Mouse (Mus musculus) midbrain, embryonic 14.5 days (tissue): ENCODE data around the gene Iqcb1. TPM values are rescaled to one million over a fixed set of nuclear protein-coding genes. Genes with fewer than 3 reads are reported as not detected.
A peak's percentile ranks its signal among the peaks of the same experiment; 100 is the strongest.

Experiments used
- ATAC-seq: fragments of 200-750 bp; cut with Nextera tagmentation; 2 replicates; pipeline ENCODE4 v1.8.0; 2017; ENCODE audit warnings: moderate number of reproducible peaks, moderate library complexity; ENCODE audit not compliant: low FRiP score, low TSS enrichment
- DNase-seq: peaks from one replicate; pipeline ENCODE4 v3.0.0-alpha.2; 2015
- H3K27ac ChIP-seq: fragments of 300-500 bp; sonication (generic); replicated peaks from 2 replicates; pipeline ENCODE4 v1.5.1; 2014; ENCODE audit warnings: mild to moderate bottlenecking, low read depth, low read length, moderate library complexity
- H3K27me3 ChIP-seq: fragments of 300-500 bp; sonication (generic); 2 replicates; pipeline ENCODE4 v1.6.1; 2014; ENCODE audit warnings: low read length, control low read depth, mixed read lengths; ENCODE audit not compliant: control insufficient read depth, insufficient read depth
- H3K36me3 ChIP-seq: fragments of 300-500 bp; sonication (generic); 2 replicates; pipeline ENCODE4 v1.6.1; 2014; ENCODE audit warnings: low read length, control low read depth; ENCODE audit not compliant: control insufficient read depth, insufficient read depth
- H3K4me1 ChIP-seq: fragments of 300-500 bp; sonication (generic); 2 replicates; pipeline ENCODE4 v1.6.1; 2014; ENCODE audit warnings: mild to moderate bottlenecking, antibody characterized with exemption, low read length, control low read depth; ENCODE audit not compliant: control insufficient read depth, insufficient read depth
- H3K4me2 ChIP-seq: fragments of 300-500 bp; sonication (generic); 2 replicates; pipeline ENCODE4 v1.6.1; 2014; ENCODE audit warnings: mild to moderate bottlenecking, low read length, moderate library complexity
- H3K4me3 ChIP-seq: fragments of 300-500 bp; sonication (generic); replicated peaks from 2 replicates; pipeline ENCODE4 v1.5.1; 2014; ENCODE audit warnings: low read depth, low read length
- H3K9ac ChIP-seq: fragments of 300-500 bp; sonication (generic); replicated peaks from 2 replicates; pipeline ENCODE4 v1.6.1; 2014; ENCODE audit warnings: mild to moderate bottlenecking, low read length, moderate library complexity
- H3K9me3 ChIP-seq: fragments of 300-500 bp; sonication (generic); 2 replicates; pipeline ENCODE4 v1.6.1; 2016; ENCODE audit warnings: low read length, control low read depth, mixed read lengths; ENCODE audit not compliant: control insufficient read depth
- WGBS: fragments of 180-500 bp; shearing (Covaris S2); extraction: QIAGEN DNeasy Blood & Tissue Kit; methylation state at CpG from one replicate; pipeline ENCODE4 v1.1.7; 2014; 5-methylcytosine and 5-hydroxymethylcytosine counted together
- polyA plus RNA-seq: library from polyadenylated mRNA; unstranded; fragments of >200 nt; fragmentation: Nextera tagmentation; extraction: Ambion mirVana; gene quantifications from 2 replicates; pipeline ENCODE4 v1.2.1, GENCODE M21; 2014

Gene Iqcb1
- polyA plus RNA-seq, 1 experiment from 2014 or later, result 65.5 TPM

DNA sequence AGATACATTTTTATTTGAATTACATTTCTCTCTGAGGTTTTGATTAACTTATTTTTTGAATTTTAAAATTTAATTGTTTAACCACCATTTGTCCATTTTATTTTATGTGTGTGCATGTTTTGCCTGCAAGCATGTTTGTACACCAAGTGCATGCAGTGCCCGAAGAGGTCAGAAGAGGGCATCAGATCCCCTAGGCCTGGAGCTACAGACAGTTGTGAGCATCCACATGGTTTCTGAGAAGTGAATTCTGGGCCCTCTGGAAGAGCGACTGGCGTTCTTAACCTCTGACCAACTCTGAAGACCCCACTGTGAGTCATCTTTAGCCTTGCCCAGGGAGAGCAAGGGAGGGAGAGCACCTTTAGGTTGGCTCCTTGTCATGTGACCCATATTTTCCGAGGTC lies 56.7 kb downstream of the Iqcb1 start:
- H3K27me3 ChIP-seq, result no peaks in the 10 kb centered on the region
- peak; percentile 23 for DNase-seq

DNA sequence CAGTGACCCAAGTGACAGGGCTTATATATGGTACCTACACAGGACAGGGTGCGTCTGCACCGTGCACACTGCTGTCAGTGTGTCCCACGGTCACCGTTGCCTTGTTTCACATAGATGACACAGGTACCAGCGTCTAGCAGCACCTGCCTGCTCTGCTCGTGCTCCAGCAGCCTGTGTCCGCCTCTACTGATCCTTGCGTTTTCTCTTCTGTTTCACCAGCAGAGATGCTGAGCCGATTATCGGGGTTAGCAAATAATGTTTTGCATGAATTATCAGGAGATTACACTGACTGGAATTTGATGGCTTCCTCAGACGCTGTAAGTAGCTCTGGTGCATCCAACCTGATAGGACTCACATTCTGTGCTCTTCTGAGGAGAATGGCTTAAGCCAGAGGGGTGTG lies 57.7 kb downstream of the Iqcb1 start:
- no peak for DNase-seq
- peaks cover 30% of the 10 kb centered on the region for H3K36me3 ChIP-seq
- no peak overlapping the region for H3K9ac ChIP-seq
- H3K4me1 ChIP-seq, result peaks cover 9% of the 10 kb centered on the region; the same call in 1 of the 2 replicates
- H3K27ac ChIP-seq, result no peak overlapping the region
- H3K27me3 ChIP-seq, result no peaks in the 10 kb centered on the region
- no peak for ATAC-seq
- H3K4me3 ChIP-seq, result no peak overlapping the region
- no peak overlapping the region for H3K4me2 ChIP-seq
- WGBS, result 80% methylated on average over 11 of the region's 11 CpGs
- no peaks in the 10 kb centered on the region for H3K9me3 ChIP-seq

More for the DNA sequence above, 56.7 kb downstream of the Iqcb1 start:
- no peak for ATAC-seq
- no peak overlapping the region for H3K4me2 ChIP-seq
- no peak overlapping the region for H3K9ac ChIP-seq
- no peak overlapping the region for H3K27ac ChIP-seq
- H3K9me3 ChIP-seq, result no peaks in the 10 kb centered on the region
- H3K4me3 ChIP-seq, result no peak overlapping the region
- 86% methylated on average over 4 of the region's 4 CpGs for WGBS
- peaks cover 22% of the 10 kb centered on the region for H3K36me3 ChIP-seq
- peaks cover 9% of the 10 kb centered on the region; the same call in 1 of the 2 replicates for H3K4me1 ChIP-seq

- ATAC-seq, result no peak
- 88% methylated on average over 5 of the region's 5 CpGs for WGBS
- H3K27ac ChIP-seq, result no peak overlapping the region
- no peak overlapping the region for H3K9ac ChIP-seq
- H3K27me3 ChIP-seq, result no peaks in the 10 kb centered on the region
- no peak for DNase-seq
- peaks cover 9% of the 10 kb centered on the region; the same call in 1 of the 2 replicates for H3K4me1 ChIP-seq
- H3K36me3 ChIP-seq, result peaks cover 47% of the 10 kb centered on the region
- no peaks in the 10 kb centered on the region for H3K9me3 ChIP-seq
- no peak overlapping the region for H3K4me2 ChIP-seq
- H3K4me3 ChIP-seq, result no peak overlapping the region
Observed at GRCm38 (mm10) chr16:36887546-36887945, 59.4 kb downstream of the Iqcb1 start.

DNA sequence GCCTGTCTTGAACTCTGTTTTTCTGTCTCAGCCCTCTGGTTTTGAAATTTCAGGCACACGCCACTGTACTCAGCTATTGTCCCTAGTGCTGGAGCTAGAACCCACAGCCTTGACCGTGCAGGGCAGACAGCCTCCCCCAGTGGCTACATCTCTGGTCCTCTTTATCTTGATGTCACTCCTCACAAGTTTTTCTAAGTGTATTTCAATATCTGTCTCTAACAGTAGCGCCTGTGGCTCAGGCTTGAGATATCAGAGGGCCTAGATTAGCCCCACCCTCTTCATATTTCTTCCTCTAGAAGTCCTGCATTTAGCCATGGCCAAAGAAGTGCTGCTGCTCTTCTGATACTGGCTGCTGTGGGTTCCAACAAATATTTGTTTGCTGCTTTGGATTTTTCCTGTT lies 62.4 kb downstream of the Iqcb1 start:
- no peak for ATAC-seq

DNA sequence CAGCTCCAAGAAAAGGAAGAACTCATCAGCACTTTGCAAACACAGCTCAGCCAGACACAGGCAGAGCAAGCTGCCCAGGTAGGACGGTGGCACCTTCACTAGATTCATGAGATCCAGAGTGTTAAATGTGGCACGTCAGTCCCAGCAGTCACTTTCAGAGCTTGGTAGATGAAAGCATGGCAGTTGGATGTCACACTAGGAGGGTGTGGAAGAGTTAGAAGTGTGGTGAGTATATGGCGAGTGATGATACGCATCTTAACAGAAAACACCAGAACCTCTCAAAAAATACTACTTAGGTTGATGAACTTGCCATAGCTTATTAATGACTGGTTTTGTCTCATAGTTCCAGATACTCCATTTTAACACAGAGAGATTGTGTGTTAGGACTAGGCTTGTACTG lies 63.2 kb downstream of the Iqcb1 start:
- 98% methylated on average over 4 of the region's 4 CpGs for WGBS
- no peak overlapping the region for H3K27ac ChIP-seq
- ATAC-seq (no peak), DNase-seq (no peak)
- no peak overlapping the region for H3K9ac ChIP-seq
- peaks cover 72% of the 10 kb centered on the region for H3K36me3 ChIP-seq
- no peaks in the 10 kb centered on the region for H3K27me3 ChIP-seq
- H3K9me3 ChIP-seq, result no peaks in the 10 kb centered on the region
- H3K4me3 ChIP-seq, result no peak overlapping the region
- H3K4me1 ChIP-seq, result no peaks in the 10 kb centered on the region
- H3K4me2 ChIP-seq, result no peak overlapping the region

More for the DNA sequence above, 62.4 kb downstream of the Iqcb1 start:
- Histone ChIP-seq H3K36me3 (peaks cover 69% of the 10 kb centered on the region), H3K27ac (no peak overlapping the region), H3K4me3 (no peak overlapping the region), H3K27me3 (no peaks in the 10 kb centered on the region), H3K4me1 (no peaks in the 10 kb centered on the region), H3K4me2 (no peak overlapping the region), H3K9ac (no peak overlapping the region), H3K9me3 (no peaks in the 10 kb centered on the region)
- no peak for DNase-seq
- WGBS, result 94% methylated on average over 3 of the region's 3 CpGs

DNA sequence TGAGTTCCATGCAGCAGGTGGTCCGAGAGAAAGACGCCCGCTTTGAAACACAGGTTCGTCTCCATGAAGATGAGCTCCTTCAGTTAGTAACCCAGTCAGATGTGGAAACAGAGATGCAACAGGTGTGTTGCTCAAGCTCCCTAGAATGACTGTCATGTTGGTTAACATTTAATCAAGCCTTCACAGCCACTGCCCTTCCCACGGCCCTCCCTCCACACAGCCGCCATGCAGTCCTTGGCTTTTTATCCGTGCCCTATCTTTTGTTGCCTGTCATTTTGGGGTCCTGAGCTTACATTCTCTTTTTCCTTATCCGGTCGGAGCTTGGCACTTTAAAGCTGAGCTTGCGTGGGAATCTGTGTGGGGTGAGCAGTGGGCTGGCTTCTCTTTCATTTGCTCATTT lies 65.1 kb downstream of the Iqcb1 start:
- WGBS, result 87% methylated on average over 10 of the region's 10 CpGs
- H3K36me3 ChIP-seq, result peaks cover 82% of the 10 kb centered on the region

GRCm38 (mm10) chr16:36896712-36897111 lies 68.5 kb downstream of the Iqcb1 start:
- 98% methylated on average over 6 of the region's 6 CpGs for WGBS
- Histone ChIP-seq H3K9ac (no peak overlapping the region), H3K4me2 (no peak overlapping the region), H3K27me3 (no peaks in the 10 kb centered on the region), H3K36me3 (peaks cover 88% of the 10 kb centered on the region), H3K4me3 (no peak overlapping the region), H3K9me3 (no peaks in the 10 kb centered on the region), H3K4me1 (no peaks in the 10 kb centered on the region), H3K27ac (no peak overlapping the region)
- ATAC-seq, result no peak
- no peak for DNase-seq

More for the DNA sequence above, 65.1 kb downstream of the Iqcb1 start:
- no peaks in the 10 kb centered on the region for H3K4me1 ChIP-seq
- H3K27ac ChIP-seq, result no peak overlapping the region
- no peak overlapping the region for H3K4me3 ChIP-seq
- no peak for ATAC-seq
- no peaks in the 10 kb centered on the region for H3K27me3 ChIP-seq
- no peak for DNase-seq
- no peaks in the 10 kb centered on the region for H3K9me3 ChIP-seq
- H3K4me2 ChIP-seq, result no peak overlapping the region
- H3K9ac ChIP-seq, result no peak overlapping the region

GRCm38 (mm10) chr16:36903156-36903555 lies 75.0 kb downstream of the Iqcb1 start:
- H3K27ac ChIP-seq, result no peak overlapping the region
- 94% methylated on average over 5 of the region's 5 CpGs for WGBS
- H3K36me3 ChIP-seq, result peaks cover 70% of the 10 kb centered on the region

DNA sequence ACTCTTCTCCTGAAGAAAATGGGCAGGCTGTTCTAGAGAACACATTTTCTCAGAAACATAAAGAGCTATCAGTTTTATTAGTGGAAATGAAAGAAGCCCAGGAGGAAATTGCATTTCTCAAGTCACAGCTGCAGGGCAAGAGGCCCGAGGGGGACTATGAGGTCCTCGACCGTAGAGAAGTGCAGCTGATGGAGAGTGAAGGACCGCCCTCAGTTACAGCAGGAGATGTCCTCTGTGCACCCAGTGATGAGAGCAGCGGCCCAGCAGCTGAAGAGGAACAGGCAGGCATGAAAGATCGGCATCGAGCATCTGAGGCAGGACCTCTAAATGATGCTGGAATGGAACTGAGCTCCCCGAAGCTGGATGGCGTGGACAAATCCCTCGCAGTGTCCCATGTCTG lies 83.7 kb downstream of the Iqcb1 start:
- DNase-seq, result no peak
- H3K4me2 ChIP-seq, result no peak overlapping the region
- H3K9ac ChIP-seq, result no peak overlapping the region
- no peak for ATAC-seq
- no peaks in the 10 kb centered on the region for H3K27me3 ChIP-seq
- H3K4me1 ChIP-seq, result no peaks in the 10 kb centered on the region
- no peak overlapping the region for H3K27ac ChIP-seq
- H3K9me3 ChIP-seq, result no peaks in the 10 kb centered on the region
- no peak overlapping the region for H3K4me3 ChIP-seq
- peaks cover 83% of the 10 kb centered on the region for H3K36me3 ChIP-seq
- 96% methylated on average over 10 of the region's 10 CpGs for WGBS

More at GRCm38 (mm10) chr16:36903156-36903555, 75.0 kb downstream of the Iqcb1 start:
- Histone ChIP-seq H3K4me1 (no peaks in the 10 kb centered on the region), H3K9ac (no peak overlapping the region), H3K4me3 (no peak overlapping the region), H3K27me3 (no peaks in the 10 kb centered on the region), H3K4me2 (no peak overlapping the region), H3K9me3 (no peaks in the 10 kb centered on the region)
- DNase-seq (no peak), ATAC-seq (no peak)
